Mouse (Mus musculus) spleen, postnatal 36 days (tissue): ENCODE data around the gene Lamtor3.
"Not testable (repeated sequence)": the region's sequence is repeated elsewhere in the genome, so short reads cannot be mapped to it uniquely, and the experiment has no call there.

Experiments used
- DNase-seq, 2 experiments: peaks; one replicate each; pipeline ENCODE4 v3.0.0; 2022; ENCODE audit warnings: low spot score in 2 of 2, mixed read lengths in 1 of 2

Gene Lamtor3

DNA sequence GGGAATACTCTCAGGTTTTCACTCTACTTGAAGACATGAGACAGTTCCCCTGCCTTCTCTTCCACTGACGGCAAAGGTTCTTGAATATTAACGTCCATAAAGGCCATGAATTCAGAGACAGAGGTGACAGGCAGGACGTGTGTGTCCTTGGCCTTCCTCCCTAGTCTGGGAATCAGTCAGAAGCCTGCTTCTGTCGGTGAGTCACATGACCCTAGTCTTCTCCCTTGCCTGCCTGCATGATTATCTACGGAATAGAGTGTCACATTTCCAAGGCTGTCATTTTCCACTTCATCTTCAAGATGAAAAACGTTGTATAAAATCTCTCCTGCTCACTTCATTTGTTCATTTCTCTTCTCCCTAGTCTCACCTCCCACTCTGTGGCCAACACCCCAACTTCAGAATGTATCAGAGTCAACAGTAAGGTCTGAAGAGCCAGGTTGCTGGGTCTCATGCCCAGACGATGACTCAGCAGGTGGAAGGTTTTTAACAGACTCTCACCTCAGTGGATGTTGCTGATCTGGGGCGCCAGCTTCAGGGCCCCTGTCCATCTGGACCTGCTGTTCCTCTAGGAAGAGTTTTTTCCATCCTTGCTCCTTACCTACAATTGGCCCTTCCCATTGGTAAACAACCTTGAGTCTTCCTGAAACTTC lies 43.6 kb downstream of the Lamtor3 start:
- no peak for DNase-seq

DNA sequence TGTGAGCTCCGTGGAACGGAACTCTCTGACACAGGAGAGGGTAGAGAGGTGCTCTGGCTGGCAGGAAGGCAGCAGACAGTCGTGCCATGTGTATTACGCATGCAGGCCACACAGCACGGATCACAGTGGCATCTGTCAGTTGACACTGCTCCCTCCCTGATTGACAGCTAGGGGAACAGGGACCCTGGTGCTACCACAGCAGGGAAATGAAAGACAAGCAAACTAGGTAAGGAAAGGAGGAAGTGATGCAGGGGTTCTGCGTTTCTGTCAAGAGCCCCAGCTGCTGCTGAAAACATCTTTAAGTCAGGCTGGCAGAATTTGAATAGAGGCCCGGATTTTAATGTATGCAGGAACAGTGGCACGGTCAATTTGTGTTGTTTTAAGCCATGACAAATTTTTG lies 45.2 kb downstream of the Lamtor3 start:
- peak; percentile 45 to 54 for DNase-seq

DNA sequence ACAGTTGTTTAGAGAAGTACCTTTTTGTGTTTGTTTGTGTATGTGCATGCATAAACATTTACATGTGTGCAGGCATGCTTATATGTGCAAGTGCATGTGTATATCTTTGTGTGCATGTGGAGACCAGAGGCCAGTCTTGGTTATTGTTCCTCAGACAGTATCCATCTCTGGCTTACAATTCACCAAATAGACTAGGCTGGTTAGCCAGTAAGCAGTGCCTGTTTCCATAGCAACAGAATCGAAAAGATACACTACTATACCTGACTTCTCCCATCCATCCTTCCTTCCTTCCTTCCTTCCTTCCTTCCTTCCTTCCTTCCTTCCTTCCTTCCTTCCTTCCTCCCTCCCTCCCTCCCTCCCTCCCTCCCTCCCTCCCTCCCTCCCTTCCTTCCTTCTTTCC lies 45.7 kb downstream of the Lamtor3 start:
- DNase-seq = not testable (repeated sequence)

DNA sequence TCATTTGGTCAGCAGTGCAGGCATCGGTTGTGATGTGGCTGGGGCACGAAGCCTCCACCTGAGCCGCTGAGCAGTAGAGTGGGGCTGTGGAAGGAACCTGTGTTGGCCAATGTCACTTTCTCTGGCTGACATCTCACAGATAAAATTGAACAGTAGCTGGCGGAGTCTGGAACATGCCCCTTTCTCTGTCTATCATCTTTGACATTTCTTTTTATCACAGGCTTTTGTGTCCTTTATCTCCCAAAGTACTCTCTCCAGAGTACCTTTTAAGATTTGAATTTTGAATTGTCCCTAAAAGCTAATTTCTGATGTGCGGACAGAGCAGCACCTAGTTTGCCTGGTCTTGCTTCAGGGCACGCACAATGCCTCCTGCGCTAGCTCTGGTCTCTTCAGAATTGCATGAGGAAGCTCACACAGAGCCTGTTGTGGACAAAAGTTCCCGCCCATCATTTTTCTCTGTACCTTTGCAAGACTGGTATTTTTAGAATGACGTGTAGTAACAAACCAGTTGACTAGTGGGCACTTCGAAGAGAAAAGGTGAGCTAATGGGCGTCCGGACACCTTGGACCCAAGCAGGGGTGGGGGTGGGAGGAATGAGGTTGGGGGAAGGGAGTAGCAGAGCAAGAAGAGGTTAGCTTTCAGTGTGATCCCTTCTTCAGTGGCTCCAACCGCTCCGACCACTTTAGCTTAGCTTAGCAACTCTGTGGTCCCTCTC lies 50.0 kb downstream of the Lamtor3 start:
- no peak for DNase-seq

DNA sequence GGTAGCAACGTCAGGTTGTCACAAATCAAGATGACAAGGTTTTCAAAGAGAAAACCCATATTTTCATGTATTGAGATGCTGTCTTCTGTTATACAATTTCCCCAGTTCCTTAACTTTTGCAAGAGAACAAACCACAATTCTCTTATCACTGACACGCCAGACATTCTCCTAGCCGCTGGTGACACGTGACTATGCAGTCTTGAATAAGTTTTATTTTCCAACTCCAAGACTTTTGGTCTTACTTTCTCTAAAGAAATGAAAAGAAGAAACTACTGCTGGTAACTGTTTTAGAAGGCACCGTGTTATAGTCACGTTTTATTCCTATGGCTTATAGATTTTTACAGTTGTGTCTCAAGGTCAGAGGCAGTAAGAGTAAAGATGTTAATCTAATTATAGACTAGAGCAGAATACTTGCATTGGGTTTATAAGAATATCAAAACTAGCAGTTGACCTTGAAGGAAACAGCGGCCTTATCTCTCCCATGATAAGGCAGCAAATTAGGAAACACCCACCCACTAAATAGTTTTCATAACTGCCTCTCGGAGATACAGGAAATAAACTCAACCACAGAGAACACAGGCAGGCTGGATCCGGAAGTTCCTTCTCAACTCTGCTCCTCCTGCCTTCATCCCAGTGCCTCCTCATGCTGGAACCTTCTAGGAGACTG lies 50.6 kb downstream of the Lamtor3 start:
- DNase-seq = peak; percentile 32 to 51

DNA sequence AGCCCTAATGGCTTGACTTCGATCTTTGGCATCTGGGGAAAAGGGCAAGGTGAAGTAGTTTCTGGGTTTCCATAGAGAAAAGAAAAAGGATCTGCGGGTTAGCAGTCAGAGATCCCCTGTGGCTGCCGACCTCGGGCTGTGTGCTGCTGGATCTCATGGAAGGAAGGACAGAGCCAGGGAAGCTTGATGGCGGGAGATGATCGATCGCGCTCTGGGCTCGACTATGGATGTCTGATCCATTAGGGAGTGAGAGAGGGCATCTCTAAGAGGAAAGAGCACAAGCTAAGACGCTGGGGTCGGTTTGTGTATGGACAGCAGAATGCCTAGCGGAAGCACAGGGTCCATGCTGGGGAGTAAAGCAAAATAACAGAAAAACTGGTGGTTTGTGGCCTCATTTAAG lies 51.6 kb downstream of the Lamtor3 start:
- DNase-seq = no peak

DNA sequence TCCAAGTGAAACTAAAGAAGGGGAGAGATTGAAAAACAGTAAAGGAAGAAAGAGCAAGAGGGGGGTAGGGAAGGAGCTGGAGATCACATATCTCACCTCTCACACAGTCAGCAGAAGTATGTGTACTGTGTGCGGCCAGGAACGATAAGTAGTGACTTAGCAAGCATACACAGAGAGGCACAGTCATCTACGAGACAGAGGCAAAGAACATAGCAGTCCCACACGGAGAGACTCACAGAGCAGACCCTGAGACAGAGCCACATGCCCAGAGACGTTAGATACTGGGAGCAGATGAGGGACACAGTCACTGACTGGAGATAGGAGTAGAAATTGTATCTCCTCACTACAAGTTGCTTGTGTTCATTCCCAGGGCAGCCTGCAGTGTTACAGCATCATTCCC lies 53.9 kb downstream of the Lamtor3 start:
- DNase-seq = no peak

DNA sequence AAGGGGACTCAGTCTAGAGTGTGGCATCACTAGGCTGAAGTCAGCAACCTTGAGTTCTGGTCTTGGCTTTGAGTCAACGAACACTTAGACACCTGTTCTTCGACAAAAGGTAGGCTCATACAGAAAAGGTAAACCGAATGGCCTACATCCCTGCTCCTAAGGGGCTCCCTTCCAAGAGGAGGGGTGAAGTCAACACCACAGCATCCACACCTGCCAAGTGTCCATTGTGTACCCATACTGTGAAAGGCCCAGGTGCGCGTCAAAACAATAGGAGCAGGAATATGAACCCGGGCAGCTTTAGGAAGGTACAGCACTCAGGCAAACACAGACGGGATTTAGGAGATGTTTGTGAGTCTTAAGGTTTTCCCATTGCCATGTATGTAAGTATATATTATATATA lies 54.7 kb downstream of the Lamtor3 start:
- no peak for DNase-seq

DNA sequence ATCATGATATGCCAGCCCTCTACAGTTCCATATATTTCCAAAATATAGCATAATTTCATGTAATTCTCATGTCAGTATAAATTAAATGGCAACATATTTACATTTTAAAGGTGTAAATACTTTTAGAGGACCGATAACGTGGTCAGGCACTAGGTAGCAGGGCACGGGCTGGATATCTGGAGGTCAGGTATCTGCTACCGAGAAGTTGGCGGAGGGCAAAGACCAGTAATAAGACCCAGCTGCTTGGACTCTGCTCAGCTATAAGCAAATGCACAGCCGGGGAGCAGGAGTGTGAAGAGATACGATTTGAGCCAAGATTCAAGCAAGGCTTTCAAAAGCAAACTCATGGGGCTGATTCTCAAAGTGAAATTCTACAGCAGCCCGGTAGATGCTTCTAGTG lies 56.0 kb downstream of the Lamtor3 start:
- DNase-seq = no peak

DNA sequence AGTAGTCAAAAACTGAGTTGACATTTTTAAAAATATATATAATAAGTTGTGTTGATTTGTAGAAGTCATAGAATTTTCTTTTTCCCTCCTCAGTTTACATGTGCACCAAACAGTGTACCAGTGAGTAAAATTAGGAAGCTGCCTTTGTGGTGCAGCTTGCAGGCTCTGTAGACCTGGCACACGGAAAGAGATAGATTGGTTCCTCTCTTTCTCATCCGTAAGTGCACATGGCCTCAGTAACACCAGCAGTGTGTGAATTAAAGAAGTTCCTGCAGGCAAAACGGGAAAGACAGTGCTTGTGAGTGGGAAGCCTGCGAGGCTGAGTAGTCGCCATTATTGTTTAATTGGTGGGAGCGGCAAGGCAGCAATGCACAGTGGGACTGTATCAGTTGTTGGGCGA lies 57.1 kb downstream of the Lamtor3 start:
- DNase-seq = no peak

DNA sequence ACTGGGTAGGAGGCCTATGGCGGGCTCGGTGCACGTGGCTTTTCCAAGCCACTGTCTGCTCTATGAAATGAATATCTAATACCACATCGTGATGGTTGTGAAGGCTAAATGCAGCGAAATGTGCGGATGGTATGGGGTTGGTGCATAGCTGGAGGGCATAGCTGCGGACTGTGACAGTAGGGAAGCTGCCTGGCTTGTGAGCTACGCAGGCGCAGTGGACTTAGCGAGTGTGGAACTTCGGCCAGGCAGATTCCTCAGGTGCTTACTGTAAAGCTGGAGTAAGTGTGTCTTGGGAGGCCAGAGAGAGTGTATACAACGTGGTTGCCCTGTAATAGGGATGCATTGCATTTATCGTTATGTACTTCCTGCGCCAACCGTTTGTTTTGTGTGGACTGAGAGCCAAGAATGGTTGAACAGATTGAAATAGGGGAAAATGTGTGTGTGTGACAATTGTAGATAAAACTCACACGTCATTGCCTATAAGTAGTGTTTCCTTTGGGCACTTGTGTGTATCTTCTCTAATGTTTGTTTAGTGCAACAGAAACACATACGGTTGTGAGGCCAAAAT lies 57.6 kb downstream of the Lamtor3 start:
- no peak for DNase-seq

DNA sequence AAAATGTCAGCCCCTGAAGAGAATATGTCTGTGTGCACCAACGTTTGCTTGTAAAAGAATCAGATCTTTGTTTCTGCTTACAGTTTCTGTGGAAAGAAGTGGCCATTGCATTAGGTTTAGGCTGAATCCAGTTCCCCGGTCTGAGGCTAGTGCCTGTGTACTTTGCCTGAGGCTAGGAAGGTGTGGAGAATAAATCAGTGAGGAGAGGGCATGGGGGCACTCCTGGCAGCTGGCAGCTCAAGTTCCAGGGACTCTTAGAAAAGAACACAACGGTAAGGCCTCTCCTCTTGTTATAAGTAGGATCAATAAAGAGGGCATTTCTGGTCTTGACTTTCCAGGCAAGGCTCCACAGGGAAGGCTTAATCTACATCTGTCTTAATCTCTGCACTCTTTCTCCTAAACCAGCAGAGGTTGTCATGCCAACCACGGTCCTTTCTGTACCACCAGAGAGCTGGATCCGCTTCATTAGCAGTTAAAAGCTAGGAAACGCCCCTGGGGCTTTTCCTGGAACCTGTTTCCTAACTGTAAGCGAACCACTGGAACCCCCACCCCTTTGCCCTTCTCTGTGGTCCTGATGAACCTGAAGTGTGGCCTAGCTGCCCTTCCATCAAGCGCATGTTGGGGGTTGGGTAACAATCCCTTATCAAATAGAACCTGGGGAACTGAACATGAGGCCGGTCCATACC lies 58.8 kb downstream of the Lamtor3 start:
- no peak for DNase-seq

DNA sequence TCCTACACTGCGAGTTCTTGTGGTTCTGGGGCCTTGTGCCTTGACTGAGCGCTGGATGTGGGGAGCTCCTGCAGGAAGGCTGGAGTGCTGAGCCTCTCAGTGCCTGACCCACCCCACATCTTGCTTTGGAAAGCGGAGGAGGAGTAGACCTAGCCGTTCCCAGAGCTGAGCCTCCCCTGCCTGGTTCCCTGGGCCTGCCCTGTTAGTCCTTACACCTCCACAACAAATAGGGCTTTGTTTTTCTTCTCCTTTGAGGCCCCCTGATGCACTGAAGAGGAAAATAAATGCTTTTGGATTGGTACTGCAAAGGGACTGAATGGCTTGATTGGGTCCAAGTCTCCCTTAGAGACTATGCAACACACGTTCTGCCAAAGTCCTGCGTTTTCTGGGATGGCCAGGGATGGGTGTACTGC lies 59.3 kb downstream of the Lamtor3 start:
- DNase-seq = no peak

DNA sequence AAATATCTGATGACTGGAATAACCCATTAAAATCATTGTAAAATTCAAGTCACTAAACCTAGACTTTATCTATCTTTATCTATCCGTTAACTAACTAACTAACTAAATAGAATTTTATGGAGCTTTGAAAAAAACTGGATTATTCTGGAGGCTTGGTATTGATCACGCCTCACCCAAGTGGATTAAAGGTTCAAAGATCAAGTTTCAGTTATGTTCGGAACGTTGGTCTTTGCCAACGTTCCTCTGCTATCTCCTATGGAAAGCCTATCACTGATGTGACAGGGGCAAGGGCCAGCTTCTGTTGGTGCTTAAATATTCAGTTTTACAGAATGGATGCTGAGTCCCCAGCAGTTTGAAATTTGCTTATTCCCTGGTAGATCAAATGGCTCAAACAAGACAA lies 59.9 kb downstream of the Lamtor3 start:
- DNase-seq = no peak
